Mouse (Mus musculus) embryonic stem cell, embryonic (primary cell): ENCODE data around the gene Man2a1.

Source experiments
- CTCF ChIA-PET, 4 experiments: fragments of 300-600 bp in 2 of 4; fragments of 350-600 bp in 2 of 4; sonication (Branson Sonifier 250); formaldehyde crosslinking; loops; one replicate each; lab custom pipeline; 2022; ENCODE audit warnings: inconsistent platforms in 2 of 4; lab: Charles Lee
- POLR2A ChIA-PET, 4 experiments: fragments of 300-600 bp in 2 of 4; fragments of 350-600 bp in 2 of 4; sonication (Branson Sonifier 250); formaldehyde crosslinking; loops; one replicate each; lab custom pipeline; 2022; ENCODE audit warnings: antibody characterized with exemption in 4 of 4, inconsistent platforms in 1 of 4; lab: Charles Lee

Man2a1 gene

DNA sequence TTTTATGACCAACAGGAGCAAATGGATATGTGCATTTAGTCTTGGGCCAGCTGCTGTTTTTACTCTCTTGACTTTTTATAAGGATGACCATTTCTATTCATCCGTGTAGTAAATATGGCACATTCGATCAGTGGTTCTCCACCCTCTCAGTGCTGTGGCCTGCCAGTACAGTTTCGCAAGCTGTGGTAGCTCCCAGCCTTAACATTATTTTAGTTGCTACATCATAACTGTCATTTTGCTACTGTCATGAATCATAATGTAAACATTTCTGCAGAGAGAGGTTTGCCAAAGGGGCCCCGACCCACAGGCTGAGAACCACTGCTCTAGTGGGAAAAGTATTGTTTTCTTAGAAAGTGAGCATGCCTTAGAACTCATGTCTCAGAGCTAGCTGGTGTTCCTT lies 59.1 kb downstream of the Man2a1 start:
- POLR2A ChIA-PET, result no interaction called here
- CTCF ChIA-PET, result no interaction called here

DNA sequence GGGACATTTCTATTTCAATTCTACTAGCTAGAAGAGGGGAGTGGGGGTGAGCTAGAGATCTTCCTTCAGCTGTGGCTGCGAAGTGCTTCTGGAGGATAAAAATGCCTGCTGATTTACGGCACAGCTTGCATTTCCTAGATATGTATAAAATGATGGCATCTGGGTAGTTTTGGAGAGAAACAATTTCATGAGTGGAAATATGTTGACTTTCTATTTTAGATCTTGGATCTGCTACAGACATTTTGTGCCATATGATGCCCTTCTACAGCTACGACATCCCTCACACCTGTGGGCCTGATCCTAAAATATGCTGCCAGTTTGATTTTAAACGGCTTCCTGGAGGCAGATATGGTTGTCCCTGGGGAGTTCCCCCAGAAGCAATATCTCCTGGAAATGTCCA lies 66.0 kb downstream of the Man2a1 start:
- CTCF ChIA-PET, result no interaction called here

DNA sequence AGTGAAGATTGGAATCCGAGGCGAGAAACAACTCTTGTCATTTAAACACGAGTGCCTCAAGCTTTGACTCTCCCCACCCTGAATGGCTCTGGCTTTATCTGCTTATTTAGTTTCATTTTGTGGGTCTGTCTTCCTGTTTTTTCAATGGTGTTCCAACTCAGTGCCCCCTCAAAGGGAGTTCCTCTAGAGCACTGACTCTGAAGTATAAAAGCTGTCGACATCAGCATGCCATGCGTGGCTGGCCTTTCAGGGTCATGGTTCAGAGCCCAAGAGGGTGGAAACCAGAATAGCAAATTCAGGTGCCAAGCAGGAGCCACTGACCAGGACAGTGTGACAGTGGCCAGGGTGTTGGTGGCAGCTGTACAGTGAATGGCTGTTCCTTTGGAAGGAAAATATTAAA lies 68.0 kb downstream of the Man2a1 start:
- CTCF ChIA-PET, result interaction anchor here in 1 of 4 experiments (0.5 kb wide), 1 partner anchor 12 kb away, joined by 8 read pairs; no protein-coding TSS in a partner anchor
- POLR2A ChIA-PET, result no interaction called here

More for the DNA sequence above, 66.0 kb downstream of the Man2a1 start:
- POLR2A ChIA-PET, result no interaction called here

DNA sequence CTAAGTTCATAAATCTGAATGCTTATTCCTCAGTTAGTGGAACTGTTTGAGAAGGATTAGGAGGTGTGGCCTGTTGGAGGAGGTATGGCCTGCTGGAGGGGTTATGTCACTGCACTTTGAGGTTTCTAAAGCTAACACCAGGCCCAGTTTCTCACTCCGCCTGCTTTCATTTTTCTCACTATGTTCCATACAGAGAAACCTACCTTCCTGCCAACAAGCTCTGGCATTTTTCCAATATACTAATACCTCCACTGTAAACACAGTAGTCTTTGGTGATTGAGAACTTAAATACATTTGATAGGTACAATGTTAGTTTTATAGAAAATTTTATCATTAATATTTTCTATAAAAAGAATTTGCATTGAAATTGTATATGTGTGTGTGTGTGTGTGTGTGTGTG lies 73.9 kb downstream of the Man2a1 start:
- POLR2A ChIA-PET, result interaction anchor here in 1 of 4 experiments (0.5 kb wide), 1 partner anchor 399 kb away, joined by 4 read pairs; no protein-coding TSS in a partner anchor
- CTCF ChIA-PET, result interaction anchor here in 1 of 4 experiments (0.6 kb wide), 1 partner anchor 1113 kb away, joined by 4 read pairs; no protein-coding TSS in a partner anchor

DNA sequence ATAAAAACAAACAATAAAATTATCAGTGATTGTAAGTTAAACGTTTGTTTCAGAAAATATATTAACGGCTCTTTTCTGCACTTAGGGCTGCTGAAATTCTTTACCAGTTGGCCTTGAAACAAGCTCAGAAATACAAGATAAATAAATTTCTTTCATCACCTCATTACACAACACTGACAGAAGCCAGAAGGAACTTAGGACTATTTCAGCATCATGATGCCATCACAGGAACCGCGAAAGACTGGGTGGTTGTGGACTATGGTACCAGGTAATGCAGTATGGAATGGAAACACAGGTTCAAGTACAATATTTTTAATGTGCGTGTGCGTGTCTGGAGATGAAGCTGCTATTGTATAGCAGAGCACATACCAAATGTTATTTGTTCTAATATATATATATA lies 74.4 kb downstream of the Man2a1 start:
- CTCF ChIA-PET, result interaction anchor here in 2 of 4 experiments (0.6 to 0.8 kb wide), 2 partner anchors 199 to 1113 kb away, joined by 3 to 4 read pairs; no protein-coding TSS in a partner anchor
- POLR2A ChIA-PET, result interaction anchor here in 1 of 4 experiments (0.5 kb wide), 1 partner anchor 399 kb away, joined by 4 read pairs; no protein-coding TSS in a partner anchor

DNA sequence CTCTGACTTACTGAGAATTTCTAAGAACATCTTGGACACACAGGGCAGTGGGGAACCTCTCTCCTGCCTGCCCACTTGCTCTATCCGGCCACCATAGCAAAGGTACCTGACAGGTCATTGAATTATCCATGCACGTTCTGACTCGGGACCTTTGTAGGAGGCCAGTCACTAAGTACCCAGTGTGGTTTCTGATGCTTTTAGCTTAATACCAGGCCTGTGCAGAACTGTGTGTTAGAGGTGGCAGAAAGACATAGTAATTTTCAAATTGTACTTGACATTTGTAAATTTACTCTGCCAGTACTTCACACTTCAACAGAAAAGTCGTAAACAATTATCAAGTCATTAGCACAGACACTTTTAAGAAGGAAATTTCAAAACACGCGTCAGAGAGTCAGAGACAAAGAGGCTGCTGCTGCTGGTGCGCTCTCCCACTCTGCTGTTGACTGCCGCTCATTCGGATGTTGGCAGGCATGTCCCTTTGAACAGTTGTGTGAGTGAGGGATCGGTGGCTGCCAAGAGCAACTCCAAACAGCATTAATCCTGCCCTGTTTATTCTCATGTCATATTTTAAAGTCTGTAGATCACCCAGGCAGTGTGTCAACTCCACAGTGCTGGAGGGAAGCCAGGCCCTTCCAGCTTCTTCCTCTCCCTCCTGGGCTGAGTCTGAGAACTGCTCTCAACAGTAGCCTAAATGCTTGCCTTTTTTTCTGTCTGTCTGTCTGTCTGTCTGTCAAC lies 76.4 kb downstream of the Man2a1 start:
- POLR2A ChIA-PET, result no interaction called here
- CTCF ChIA-PET, result no interaction called here

DNA sequence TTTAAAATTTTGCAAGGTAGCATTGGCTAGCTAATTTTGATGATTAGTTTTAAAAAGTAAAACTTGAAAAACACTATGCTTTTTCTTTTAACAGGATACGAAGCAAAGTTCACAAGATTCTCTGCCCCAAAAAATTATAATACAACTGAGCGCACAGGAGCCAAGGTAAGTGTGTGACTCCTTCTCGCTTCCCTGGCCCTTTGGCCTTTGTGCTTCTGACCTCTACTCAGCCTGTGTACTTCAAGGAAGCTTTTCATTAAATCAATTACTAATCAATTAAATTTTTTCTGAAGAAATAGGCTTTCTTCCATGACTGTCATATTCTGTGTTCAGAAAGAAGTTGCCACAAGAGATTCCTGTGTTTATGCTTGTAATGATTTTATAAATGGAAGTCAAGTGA lies 80.9 kb downstream of the Man2a1 start:
- POLR2A ChIA-PET, result no interaction called here
- CTCF ChIA-PET, result no interaction called here

DNA sequence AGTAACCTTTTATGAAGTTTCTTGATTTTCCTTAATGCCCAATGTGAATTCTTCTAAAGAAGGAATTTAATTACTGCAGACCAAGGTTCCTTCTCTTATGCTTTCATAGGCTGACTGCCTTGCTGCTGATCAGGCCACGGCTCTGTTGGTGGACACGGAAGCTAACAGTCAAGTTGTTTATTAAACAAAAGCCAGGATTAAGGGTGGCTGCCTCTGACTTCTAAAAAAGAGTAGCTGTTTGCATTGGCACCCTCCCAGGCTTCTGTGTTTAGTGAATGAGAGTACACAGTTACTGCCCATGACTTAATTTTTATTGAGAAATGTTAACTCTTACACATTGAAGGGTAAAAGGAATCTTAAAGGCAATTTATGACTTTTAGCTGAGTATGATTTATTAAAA lies 81.4 kb downstream of the Man2a1 start:
- ChIA-PET CTCF (no interaction called here), POLR2A (no interaction called here)

DNA sequence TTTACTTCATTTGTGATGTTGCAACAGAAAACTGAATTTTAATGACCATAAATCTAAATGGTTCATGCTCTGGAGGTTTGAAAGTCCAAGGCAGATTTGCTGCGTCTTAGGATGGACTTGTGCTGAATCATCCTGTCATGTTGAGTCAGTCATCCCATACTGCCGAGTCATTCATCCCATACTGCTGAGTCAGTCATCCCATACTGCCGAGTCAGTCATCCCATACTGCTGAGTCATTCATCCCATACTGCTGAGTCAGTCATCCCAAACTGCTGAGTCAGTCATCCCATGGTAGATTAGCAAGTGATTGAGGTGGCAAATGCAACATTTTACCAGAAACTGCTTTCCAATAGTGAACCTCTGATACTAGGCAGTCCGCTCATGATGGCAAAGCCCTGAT lies 83.6 kb downstream of the Man2a1 start:
- POLR2A ChIA-PET, result no interaction called here
- CTCF ChIA-PET, result no interaction called here

DNA sequence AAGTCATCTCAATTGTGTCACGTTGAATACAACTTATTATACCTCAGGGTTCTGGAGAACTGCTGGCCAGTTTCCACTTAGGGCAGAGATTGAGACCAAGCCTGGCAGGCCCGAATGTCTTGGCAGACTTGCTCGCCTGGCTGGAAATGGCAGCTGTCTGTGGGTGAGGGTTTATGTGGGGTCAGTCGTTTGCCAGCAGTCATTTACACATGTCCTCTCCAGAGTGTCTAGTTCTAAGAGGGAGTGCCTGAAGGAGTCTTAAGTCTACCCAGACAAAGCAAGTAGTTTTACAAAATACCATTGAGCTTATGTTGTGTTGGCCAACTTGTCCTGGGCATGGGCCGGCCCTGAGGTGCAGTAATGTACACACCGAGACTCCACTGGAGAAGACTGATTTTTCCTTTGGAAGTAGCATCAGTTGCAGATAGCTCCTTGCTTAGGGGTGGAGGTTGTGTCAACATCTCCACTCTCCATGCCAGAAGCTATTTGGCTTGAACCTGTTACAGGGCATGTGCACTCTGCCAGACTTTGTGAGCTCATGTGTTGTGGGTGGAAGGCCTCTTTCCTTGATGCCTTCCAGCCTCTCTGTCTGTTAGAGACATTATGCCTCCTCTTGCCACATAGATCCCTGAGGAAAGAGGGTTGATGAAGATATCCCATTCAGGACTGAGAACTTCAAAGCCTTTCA lies 84.8 kb downstream of the Man2a1 start:
- ChIA-PET CTCF (no interaction called here), POLR2A (interaction anchor here in 1 of 4 experiments (1.2 kb wide), 1 partner anchor 188 kb away, joined by 3 read pairs; no protein-coding TSS in a partner anchor)

DNA sequence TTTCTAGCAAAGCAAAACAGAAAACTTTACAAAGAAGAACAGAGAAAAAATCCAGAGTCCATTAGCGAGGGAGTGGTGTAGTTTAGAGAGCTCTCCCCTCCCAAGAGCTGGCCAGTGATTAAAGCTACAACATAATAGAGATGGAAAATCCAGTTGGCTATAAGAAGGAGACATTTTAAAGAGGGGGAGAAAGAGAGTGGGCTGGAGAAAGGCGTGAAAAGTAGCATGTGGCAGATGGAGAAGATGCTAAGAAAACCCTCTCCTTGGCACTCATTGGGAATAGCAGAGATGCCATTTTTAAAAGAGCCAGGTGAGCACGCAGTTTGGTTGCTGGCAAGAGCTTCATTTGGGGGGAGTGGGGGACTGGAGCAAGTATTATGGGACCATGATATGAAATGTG lies 89.1 kb downstream of the Man2a1 start:
- POLR2A ChIA-PET, result no interaction called here

DNA sequence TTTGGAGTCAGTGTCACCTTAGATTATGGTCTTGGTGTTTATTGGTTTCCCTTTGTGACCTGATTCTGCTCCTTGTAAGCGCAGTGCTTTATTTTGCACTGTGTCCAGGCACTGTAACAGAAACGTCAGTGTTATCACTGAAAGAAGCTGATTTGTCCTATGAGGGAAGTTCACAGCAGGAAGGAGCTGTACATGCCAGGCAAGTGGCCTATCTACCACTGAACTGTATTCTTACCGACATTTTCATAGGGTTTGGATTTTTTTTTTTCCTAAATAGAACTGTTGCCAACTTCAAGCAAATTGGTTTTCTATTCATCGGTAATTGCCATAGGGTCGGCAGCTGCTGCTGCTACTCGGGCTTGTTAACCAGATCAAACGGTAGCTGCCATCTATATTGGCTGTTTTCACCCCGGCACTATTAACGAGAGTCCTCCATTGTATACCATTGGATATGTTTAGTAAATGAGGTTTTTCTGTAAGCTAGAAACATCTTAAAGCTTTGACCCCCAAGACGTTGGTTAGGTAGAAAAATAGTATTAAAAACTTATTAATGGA lies 96.8 kb downstream of the Man2a1 start:
- POLR2A ChIA-PET, result interaction anchor here in 1 of 4 experiments (0.8 kb wide), 1 partner anchor 9 kb away, joined by 3 read pairs; no protein-coding TSS in a partner anchor
- CTCF ChIA-PET, result no interaction called here

More for the DNA sequence above, 89.1 kb downstream of the Man2a1 start:
- CTCF ChIA-PET, result no interaction called here

DNA sequence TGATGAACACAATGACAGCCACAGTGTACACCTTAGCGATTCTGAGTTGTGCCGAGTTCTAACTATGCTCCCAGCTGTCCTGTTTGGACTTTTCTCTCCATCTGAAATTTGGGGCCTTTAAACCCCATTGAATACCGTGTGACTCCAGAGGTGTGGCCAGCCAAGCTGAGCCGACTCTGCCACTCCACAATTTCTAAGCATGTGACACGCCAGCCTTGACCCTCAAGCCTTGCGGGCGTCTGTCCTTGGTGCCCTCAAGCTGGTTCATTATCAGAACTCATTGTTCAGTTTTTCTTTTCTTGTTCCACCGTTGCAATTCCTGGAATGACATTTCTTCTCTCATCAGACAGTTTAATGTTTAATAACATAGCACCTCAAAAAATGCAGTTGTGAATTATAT lies 98.0 kb downstream of the Man2a1 start:
- POLR2A ChIA-PET, result no interaction called here
- CTCF ChIA-PET, result no interaction called here

DNA sequence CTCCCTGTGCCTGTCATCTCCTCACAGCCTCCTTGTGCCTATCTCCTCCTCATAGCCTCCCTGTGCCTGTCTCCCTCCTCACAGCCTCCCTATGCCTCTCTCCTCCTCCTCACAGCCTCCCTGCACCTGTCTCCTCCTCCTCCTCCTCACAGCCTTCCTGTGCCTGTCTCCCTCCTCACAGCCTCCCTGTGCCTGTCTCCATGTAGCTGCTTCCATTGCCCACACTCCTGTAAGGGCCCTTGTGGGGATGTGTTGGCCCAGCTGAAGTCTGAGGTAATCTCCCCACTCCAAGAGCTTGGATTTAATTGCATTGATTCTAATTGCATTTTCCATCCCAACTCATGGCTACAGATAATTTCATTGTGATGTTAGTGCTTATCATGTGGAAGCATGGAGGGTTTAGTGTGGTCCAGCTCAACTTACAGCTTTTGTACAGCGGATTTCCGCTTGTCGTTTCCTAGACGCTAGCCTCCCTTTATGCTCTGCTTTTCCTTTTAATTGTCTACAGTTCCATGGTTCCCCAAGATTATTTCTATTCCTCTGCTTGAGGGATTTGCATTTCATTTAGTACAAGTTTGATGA lies 103.2 kb downstream of the Man2a1 start:
- ChIA-PET CTCF (no interaction called here), POLR2A (no interaction called here)

DNA sequence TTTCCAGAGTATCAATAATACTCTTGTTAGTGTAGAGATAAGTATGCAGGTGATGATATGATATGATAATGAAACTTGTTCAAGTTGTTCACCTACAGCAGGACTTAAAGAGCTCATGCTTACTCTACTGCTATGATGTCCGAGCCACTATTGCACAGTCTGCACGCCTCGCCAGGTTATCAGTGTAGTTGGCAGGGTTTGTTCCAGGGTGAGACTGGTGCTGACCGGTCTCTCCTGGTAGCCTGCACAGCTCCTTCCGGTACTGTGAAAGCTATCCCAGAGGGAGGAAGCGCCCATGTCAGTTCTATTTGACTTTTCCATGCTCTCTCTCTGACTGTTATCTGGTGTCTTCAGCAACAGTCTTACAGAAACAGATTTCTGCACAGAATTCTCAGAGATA lies 107.0 kb downstream of the Man2a1 start:
- CTCF ChIA-PET, result no interaction called here
- POLR2A ChIA-PET, result no interaction called here

DNA sequence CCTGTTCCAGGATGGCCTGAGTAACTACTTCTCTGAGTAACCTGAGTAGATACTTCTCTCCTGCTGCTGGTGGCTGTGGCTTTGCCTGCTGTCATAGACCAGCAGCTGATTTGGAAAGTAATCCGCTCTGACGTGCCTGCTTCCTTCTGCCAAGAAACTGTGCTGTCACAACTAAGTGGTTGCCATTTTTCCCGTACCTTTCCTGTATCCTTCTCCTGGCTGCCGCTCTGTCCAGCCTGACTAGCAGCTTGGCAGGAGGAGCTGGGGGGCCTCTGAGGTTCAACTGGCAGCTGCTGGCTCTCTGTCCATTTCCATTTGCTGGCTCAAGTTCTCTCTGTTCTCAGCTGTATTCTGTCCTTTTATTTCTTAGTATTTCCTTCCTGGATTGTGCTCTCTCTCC lies 115.8 kb downstream of the Man2a1 start:
- ChIA-PET POLR2A (interaction anchor here in 1 of 4 experiments (0.6 kb wide), 1 partner anchor 1252 kb away, joined by 5 read pairs; no protein-coding TSS in a partner anchor), CTCF (no interaction called here)

DNA sequence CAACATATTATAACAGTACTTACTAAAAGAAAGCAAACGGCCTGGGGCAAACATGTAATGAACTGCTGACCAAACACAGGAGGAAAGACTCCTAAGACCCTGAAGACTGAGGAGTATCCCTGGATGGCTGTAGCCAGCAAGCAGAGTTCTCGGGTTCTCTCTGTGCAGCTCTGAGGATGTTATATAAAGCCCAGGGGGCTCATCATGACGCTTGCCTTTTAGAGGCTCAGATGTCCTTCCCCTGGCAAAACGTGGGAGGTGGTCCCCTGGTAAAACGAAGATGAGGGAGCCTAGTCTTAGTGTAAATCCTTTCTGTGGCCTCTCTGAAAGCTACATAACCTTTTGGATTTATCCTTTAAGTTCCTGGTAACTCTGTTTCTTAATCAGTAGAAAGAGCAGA lies 119.2 kb downstream of the Man2a1 start:
- ChIA-PET CTCF (no interaction called here), POLR2A (interaction anchor here in 1 of 4 experiments (0.7 kb wide), 1 partner anchor 13 kb away, joined by 3 read pairs; no protein-coding TSS in a partner anchor)

DNA sequence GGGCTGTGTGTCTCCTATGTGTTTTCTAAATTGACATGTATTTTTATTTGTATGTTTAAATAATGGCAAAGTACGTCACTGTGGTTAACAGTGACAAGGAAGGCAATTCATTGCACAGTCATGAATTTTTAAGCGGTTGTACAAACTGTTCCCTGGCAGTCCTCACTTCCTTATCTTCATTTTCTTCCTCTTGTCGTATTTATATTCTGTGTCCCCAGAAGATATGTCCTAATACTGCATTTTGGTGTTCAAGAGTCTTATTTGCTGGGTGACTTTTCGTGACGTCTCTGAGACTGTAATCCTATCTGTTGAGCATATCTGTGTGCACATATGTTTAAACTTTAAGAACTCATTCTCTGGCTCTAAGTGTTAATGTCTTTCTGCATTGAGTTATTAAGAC lies 120.6 kb downstream of the Man2a1 start:
- POLR2A ChIA-PET, result interaction anchor here in 1 of 4 experiments (0.6 kb wide), 1 partner anchor 1704 kb away, joined by 3 read pairs; no protein-coding TSS in a partner anchor
- CTCF ChIA-PET, result no interaction called here

DNA sequence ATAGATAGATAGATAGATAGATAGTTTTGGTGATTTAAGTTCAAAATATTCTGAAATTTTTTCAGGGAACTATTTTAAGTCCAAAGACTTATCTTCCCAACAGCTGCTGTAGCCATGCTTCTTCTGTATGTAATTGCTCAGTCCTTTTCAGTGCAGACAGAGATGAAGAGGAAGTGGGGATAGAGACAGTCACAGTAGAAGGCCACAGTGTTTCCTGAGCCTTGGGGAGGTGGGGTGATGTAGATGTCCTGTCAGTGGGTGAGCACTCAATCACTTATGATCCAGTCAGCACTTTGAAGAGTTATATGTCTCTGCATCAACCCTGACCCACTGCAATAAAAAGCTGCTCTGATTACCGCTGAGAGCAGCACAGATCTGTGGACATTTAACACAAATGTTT lies 122.6 kb downstream of the Man2a1 start:
- CTCF ChIA-PET, result no interaction called here

More for the DNA sequence above, 122.6 kb downstream of the Man2a1 start:
- POLR2A ChIA-PET, result no interaction called here
